Mouse (Mus musculus) embryonic facial prominence, embryonic 12.5 days (tissue): ENCODE measurements around the gene Ltf. TPM values are rescaled to one million over a fixed set of nuclear protein-coding genes. Genes with fewer than 3 reads are reported as not detected.

ENCODE experiments used
- ATAC-seq: fragments of 200-750 bp; cut with Nextera tagmentation; 2 replicates; pipeline ENCODE4 v1.8.0; 2017; ENCODE audit not compliant: insufficient number of reproducible peaks, insufficient read depth, low FRiP score, low TSS enrichment
- H3K27ac ChIP-seq: fragments of 300-500 bp; sonication (generic); 2 replicates; pipeline ENCODE4 v1.5.1; 2016; ENCODE audit warnings: mild to moderate bottlenecking
- H3K27me3 ChIP-seq: fragments of 300-500 bp; sonication (generic); 2 replicates; pipeline ENCODE4 v1.6.1; 2016; ENCODE audit warnings: mild to moderate bottlenecking, moderate library complexity
- H3K36me3 ChIP-seq: fragments of 300-500 bp; sonication (generic); 2 replicates; pipeline ENCODE4 v1.6.1; 2016; ENCODE audit warnings: mild to moderate bottlenecking
- H3K4me1 ChIP-seq: fragments of 300-500 bp; sonication (generic); 2 replicates; pipeline ENCODE4 v1.6.1; 2016
- H3K4me2 ChIP-seq: fragments of 300-500 bp; sonication (generic); replicated peaks from 2 replicates; pipeline ENCODE4 v1.6.1; 2016; ENCODE audit warnings: mild to moderate bottlenecking, moderate library complexity
- H3K4me3 ChIP-seq: fragments of 300-500 bp; sonication (generic); 2 replicates; pipeline ENCODE4 v1.5.1; 2016; ENCODE audit warnings: mild to moderate bottlenecking
- H3K9ac ChIP-seq: fragments of 300-500 bp; sonication (generic); 2 replicates; pipeline ENCODE4 v1.6.1; 2016; ENCODE audit warnings: mild to moderate bottlenecking, moderate library complexity
- H3K9me3 ChIP-seq: fragments of 300-500 bp; sonication (generic); 2 replicates; pipeline ENCODE4 v1.6.1; 2016; ENCODE audit warnings: mild to moderate bottlenecking, moderate library complexity
- WGBS: fragments of 180-500 bp; shearing (Covaris S2); methylation state at CpG from one replicate; pipeline ENCODE4 v1.1.7; 2016; 5-methylcytosine and 5-hydroxymethylcytosine counted together
- polyA plus RNA-seq: library from polyadenylated mRNA; unstranded; fragments of >200 nt; fragmentation: Nextera tagmentation; extraction: Ambion mirVana; gene quantifications from 2 replicates; pipeline ENCODE4 v1.2.1, GENCODE M21; 2016

Gene Ltf
- polyA plus RNA-seq, 1 experiment from 2014 or later, result 4.5 TPM

GRCm38 (mm10) chr9:111039966-111040365 is 20.9 kb downstream of the Ltf start:
- H3K27ac ChIP-seq, result no peak overlapping the region
- H3K4me1 ChIP-seq, result no peaks in the 10 kb centered on the region
- H3K4me3 ChIP-seq, result no peak overlapping the region
- no peaks in the 10 kb centered on the region for H3K9me3 ChIP-seq
- H3K27me3 ChIP-seq, result no peaks in the 10 kb centered on the region
- ATAC-seq, result no peak
- 78% methylated on average over 4 of the region's 4 CpGs for WGBS
- no peak overlapping the region for H3K4me2 ChIP-seq
- no peaks in the 10 kb centered on the region for H3K36me3 ChIP-seq
- no peak overlapping the region for H3K9ac ChIP-seq

- Histone ChIP-seq H3K9ac (no peak overlapping the region), H3K27ac (no peak overlapping the region), H3K4me1 (no peaks in the 10 kb centered on the region), H3K27me3 (no peaks in the 10 kb centered on the region), H3K4me2 (no peak overlapping the region), H3K9me3 (no peaks in the 10 kb centered on the region), H3K4me3 (no peak overlapping the region), H3K36me3 (no peaks in the 10 kb centered on the region)
- WGBS, result 85% methylated on average over 5 of the region's 5 CpGs
- ATAC-seq, result no peak
Observed at GRCm38 (mm10) chr9:111042266-111042665, 23.2 kb downstream of the Ltf start.

DNA sequence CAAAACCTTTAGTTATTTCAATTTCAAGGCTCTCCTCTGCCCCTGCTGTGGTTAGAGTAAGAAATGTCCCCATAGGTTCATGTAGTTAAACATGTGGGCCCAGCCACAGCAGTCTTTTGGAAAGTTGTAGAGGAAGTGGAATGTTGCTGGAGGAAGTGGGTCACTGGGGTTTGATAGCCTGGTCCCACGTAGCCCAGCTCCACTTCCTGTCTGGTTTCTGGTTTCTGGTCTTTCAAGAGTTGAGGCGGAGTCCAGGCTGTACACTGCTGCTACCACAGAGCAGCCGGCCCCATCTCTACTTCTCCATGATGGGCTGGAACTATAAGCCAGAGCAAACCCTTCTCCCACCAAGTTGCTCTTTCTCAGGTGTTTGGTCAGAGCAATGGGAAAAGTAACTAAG is 27.2 kb downstream of the Ltf start:
- Histone ChIP-seq H3K36me3 (no peaks in the 10 kb centered on the region), H3K27ac (no peak overlapping the region), H3K27me3 (no peaks in the 10 kb centered on the region), H3K4me3 (no peak overlapping the region), H3K4me1 (no peaks in the 10 kb centered on the region), H3K9ac (no peak overlapping the region), H3K9me3 (no peaks in the 10 kb centered on the region), H3K4me2 (no peak overlapping the region)
- no peak for ATAC-seq
- 57% methylated on average over 3 of the region's 3 CpGs for WGBS

- H3K4me2 ChIP-seq, result no peak overlapping the region
- no peaks in the 10 kb centered on the region for H3K9me3 ChIP-seq
- WGBS, result 93% methylated on average over 5 of the region's 5 CpGs
- no peak overlapping the region for H3K27ac ChIP-seq
- no peaks in the 10 kb centered on the region for H3K27me3 ChIP-seq
- H3K4me3 ChIP-seq, result no peak overlapping the region
- no peak for ATAC-seq
- no peaks in the 10 kb centered on the region for H3K4me1 ChIP-seq
- H3K36me3 ChIP-seq, result no peaks in the 10 kb centered on the region
- no peak overlapping the region for H3K9ac ChIP-seq
Observed at GRCm38 (mm10) chr9:111047266-111047665, 28.2 kb downstream of the Ltf start.

DNA sequence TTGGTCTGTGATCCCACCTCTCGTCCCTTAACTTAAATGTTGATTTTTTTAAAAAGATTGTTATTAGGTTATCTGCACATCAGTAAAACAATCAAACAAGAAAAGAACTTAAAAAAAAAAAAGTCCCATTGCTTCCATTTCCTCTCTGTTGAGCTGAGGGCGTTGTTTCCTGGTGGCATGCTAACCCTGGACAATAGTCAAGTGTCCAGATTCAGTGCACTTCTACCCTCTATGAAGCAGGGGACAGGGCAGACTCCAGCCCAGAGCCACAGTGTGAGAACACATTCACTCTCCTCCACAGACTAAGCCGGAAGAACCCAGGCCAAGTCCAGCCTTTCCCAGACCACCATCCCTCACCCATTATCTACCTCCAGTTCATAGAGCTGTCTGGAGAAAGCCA is 29.4 kb downstream of the Ltf start:
- Histone ChIP-seq H3K27me3 (no peaks in the 10 kb centered on the region), H3K27ac (no peak overlapping the region), H3K4me3 (no peak overlapping the region), H3K4me1 (no peaks in the 10 kb centered on the region), H3K9ac (no peak overlapping the region), H3K36me3 (no peaks in the 10 kb centered on the region), H3K4me2 (no peak overlapping the region), H3K9me3 (no peaks in the 10 kb centered on the region)
- WGBS, result 77% methylated on average over 3 of the region's 3 CpGs
- no peak for ATAC-seq

GRCm38 (mm10) chr9:111054923-111055322 is 35.9 kb downstream of the Ltf start:
- Histone ChIP-seq H3K27ac (no peak overlapping the region), H3K36me3 (no peaks in the 10 kb centered on the region), H3K4me1 (peaks cover 23% of the 10 kb centered on the region; the same call in 1 of the 2 replicates), H3K4me3 (no peak overlapping the region), H3K4me2 (no peak overlapping the region), H3K9me3 (no peaks in the 10 kb centered on the region), H3K27me3 (no peaks in the 10 kb centered on the region), H3K9ac (no peak overlapping the region)
- WGBS, result 90% methylated on average over 9 of the region's 9 CpGs
- no peak for ATAC-seq

- WGBS, result 71% methylated on average over 29 of the region's 29 CpGs
- Histone ChIP-seq H3K27me3 (no peaks in the 10 kb centered on the region), H3K4me1 (peaks cover 23% of the 10 kb centered on the region; the same call in 1 of the 2 replicates), H3K4me2 (peak overlapping the region; percentile 62), H3K36me3 (no peaks in the 10 kb centered on the region), H3K9ac (no peak overlapping the region), H3K27ac (no peak overlapping the region), H3K9me3 (no peaks in the 10 kb centered on the region), H3K4me3 (peak overlapping the region; percentile 36)
- no peak for ATAC-seq
Observed at GRCm38 (mm10) chr9:111055800-111056518, 36.9 kb downstream of the Ltf start.

DNA sequence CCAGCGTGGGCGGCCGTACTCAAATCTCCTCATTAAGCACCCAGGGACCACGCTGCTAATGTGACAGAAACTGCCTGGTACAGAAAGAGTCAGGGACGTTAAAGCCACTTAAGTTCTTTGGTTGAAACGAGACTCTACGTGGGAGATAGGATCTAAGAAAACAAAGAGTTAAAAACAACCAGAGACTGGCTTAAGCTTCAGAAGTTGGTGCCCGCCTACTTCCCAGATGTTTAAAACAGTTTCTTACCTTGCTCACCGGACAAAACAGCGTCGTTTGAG is 37.4 kb downstream of the Ltf start:
- 16% methylated on average over 11 of the region's 11 CpGs for WGBS
- no peak overlapping the region for H3K27ac ChIP-seq
- H3K4me3 ChIP-seq, result peak overlapping the region; percentile 36
- no peaks in the 10 kb centered on the region for H3K9me3 ChIP-seq
- peaks cover 23% of the 10 kb centered on the region; the same call in 1 of the 2 replicates for H3K4me1 ChIP-seq
- ATAC-seq, result no peak
- no peaks in the 10 kb centered on the region for H3K36me3 ChIP-seq
- no peaks in the 10 kb centered on the region for H3K27me3 ChIP-seq
- no peak overlapping the region for H3K9ac ChIP-seq
- peak overlapping the region; percentile 62 for H3K4me2 ChIP-seq

- H3K9ac ChIP-seq, result no peak within 1 kb of the TSS
- peak within 1 kb of the TSS; percentile 36 for H3K4me3 ChIP-seq
- 20% methylated on average over 17 of the region's 17 CpGs for WGBS
- ATAC-seq, result no peak
- H3K27me3 ChIP-seq, result no peaks in the 10 kb centered on the region
- H3K4me2 ChIP-seq, result peak within 1 kb of the TSS; percentile 62
- H3K9me3 ChIP-seq, result no peaks in the 10 kb centered on the region
- peaks cover 23% of the 10 kb centered on the region; the same call in 1 of the 2 replicates for H3K4me1 ChIP-seq
- H3K36me3 ChIP-seq, result no peaks in the 10 kb centered on the region
- peak within 1 kb of the TSS; percentile 41; the same call in 1 of the 2 replicates for H3K27ac ChIP-seq
Observed at GRCm38 (mm10) chr9:111056798-111057543, 37.9 kb downstream of the Ltf start, which contains the start of gene Ccrl2. Gene Ccrl2 (minus strand): TSS chr9:111057519.

DNA sequence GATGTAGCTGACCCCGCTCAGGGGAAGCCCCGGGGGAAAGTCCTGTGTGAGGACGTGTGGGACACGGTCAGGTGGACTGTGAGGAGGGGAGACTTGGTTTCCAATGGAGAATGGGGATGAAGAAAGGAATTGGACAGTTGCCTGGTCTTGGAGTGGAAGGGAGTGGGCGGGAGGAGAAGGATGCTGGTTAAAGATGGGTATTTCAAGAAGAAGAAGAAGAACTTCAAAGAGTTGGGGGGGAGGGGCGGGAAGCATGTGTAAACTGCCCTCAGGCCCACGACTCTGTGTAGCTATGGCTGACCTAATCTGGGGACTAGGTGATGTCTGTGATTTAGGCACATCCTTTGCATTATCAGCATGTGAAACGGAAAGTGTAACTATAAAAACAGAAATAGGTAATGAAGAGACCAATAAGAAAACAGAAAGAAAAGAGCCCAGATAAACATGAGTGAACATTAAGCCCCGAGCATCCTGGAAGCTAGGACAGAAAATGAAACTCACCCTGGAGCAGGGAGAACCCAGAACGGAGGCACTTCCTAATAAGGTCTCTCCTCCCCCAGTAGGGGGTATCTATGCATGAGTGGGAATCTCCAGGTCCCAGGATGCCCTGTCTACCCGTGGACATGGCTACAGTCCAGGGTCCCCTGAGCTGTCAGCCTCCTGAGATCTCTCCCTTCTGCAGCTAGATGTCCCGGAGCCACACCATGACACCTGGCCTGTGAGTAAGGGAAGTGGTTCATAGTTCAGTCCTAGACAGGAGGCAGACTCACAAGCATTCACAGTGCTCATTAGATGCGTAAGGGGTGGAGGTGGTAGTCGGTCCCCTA is 38.7 kb downstream of the Ltf start:
- Histone ChIP-seq H3K4me1 (peaks cover 23% of the 10 kb centered on the region; the same call in 1 of the 2 replicates), H3K9ac (no peak overlapping the region)

GRCm38 (mm10) chr9:111058943-111059556 is 40.0 kb downstream of the Ltf start:
- Histone ChIP-seq H3K27me3 (no peaks in the 10 kb centered on the region), H3K4me1 (peaks cover 23% of the 10 kb centered on the region; the same call in 1 of the 2 replicates), H3K4me3 (no peak overlapping the region), H3K9me3 (no peaks in the 10 kb centered on the region), H3K36me3 (no peaks in the 10 kb centered on the region), H3K4me2 (no peak overlapping the region), H3K9ac (no peak overlapping the region), H3K27ac (no peak overlapping the region)
- no peak for ATAC-seq
- 65% methylated on average over 10 of the region's 10 CpGs for WGBS

More for the DNA sequence above, 38.7 kb downstream of the Ltf start:
- WGBS, result 64% methylated on average over 14 of the region's 14 CpGs
- Histone ChIP-seq H3K36me3 (no peaks in the 10 kb centered on the region), H3K4me3 (no peak overlapping the region), H3K27me3 (no peaks in the 10 kb centered on the region), H3K27ac (no peak overlapping the region), H3K4me2 (peak overlapping the region; percentile 62; the same call in 1 of the 2 replicates), H3K9me3 (no peaks in the 10 kb centered on the region)
- no peak for ATAC-seq
